Mouse (Mus musculus) liver, postnatal 0 days (tissue): ENCODE measurements at regions not wholly inside any gene's neighbourhood (a gene's known extent, or its start where the extent isn't known, plus 50 kb on each side); places are given as distances from the start of the nearest gene placed in this dataset.
"Not testable (repeated sequence)": the region's sequence is repeated elsewhere in the genome, so short reads cannot be mapped to it uniquely, and the experiment has no call there.

Source experiments
- ATAC-seq: fragments of 200-750 bp; cut with Nextera tagmentation; 2 replicates; pipeline ENCODE4 v1.8.0; 2017; ENCODE audit warnings: mild to moderate bottlenecking, moderate library complexity
- DNase-seq: peaks from one replicate; pipeline ENCODE4 v3.0.0-alpha.2; 2016
- H3K27ac ChIP-seq: fragments of 300-500 bp; sonication (generic); 2 replicates; pipeline ENCODE4 v1.5.1; 2014; ENCODE audit warnings: antibody characterized with exemption, moderate library complexity, mild to moderate bottlenecking, low read depth
- H3K27me3 ChIP-seq: fragments of 300-500 bp; sonication (generic); 2 replicates; pipeline ENCODE4 v1.6.1; 2014; ENCODE audit warnings: low read length, control low read depth, mixed read lengths; ENCODE audit not compliant: insufficient read depth
- H3K36me3 ChIP-seq: fragments of 300-500 bp; sonication (generic); replicated peaks from 2 replicates; pipeline ENCODE4 v1.6.1; 2014; ENCODE audit warnings: mild to moderate bottlenecking, control low read depth, low read length, moderate library complexity, mixed read lengths; ENCODE audit not compliant: insufficient read depth
- H3K4me1 ChIP-seq: fragments of 300-500 bp; sonication (generic); 2 replicates; pipeline ENCODE4 v1.6.1; 2014; ENCODE audit warnings: antibody characterized with exemption, mild to moderate bottlenecking, control low read depth; ENCODE audit not compliant: insufficient read depth
- H3K4me2 ChIP-seq: fragments of 300-500 bp; sonication (generic); 2 replicates; pipeline ENCODE4 v1.6.1; 2014; ENCODE audit warnings: low read depth, mild to moderate bottlenecking, low read length, moderate library complexity, mixed read lengths
- H3K4me3 ChIP-seq: fragments of 300-500 bp; sonication (generic); 2 replicates; pipeline ENCODE4 v1.5.1; 2014; ENCODE audit warnings: low read depth, low read length
- H3K9ac ChIP-seq: fragments of 300-500 bp; sonication (generic); replicated peaks from 2 replicates; pipeline ENCODE4 v1.6.1; 2014; ENCODE audit warnings: mild to moderate bottlenecking, moderate library complexity
- H3K9me3 ChIP-seq: fragments of 300-500 bp; sonication (generic); 2 replicates; pipeline ENCODE4 v1.6.1; 2016; ENCODE audit warnings: mild to moderate bottlenecking, control low read depth, low read length, mixed read lengths
- CTCF ChIP-seq: sonication (generic); IDR thresholded peaks from 2 replicates; pipeline ENCODE4 v1.5.1; 2016; ENCODE audit warnings: antibody characterized with exemption, low read depth
- EP300 ChIP-seq: IDR thresholded peaks from 2 replicates; pipeline ENCODE4 v1.6.1; 2016; ENCODE audit warnings: antibody characterized with exemption, low read depth, mild to moderate bottlenecking
- whole genome bisulfite sequencing: fragments of 180-500 bp; shearing (Covaris S2); extraction: QIAGEN DNeasy Blood & Tissue Kit; methylation state at CpG from one replicate; pipeline ENCODE4 v1.1.7; 2014; ENCODE audit not compliant: insufficient replicate concordance; 5-methylcytosine and 5-hydroxymethylcytosine counted together

GRCm38 (mm10) chr11:94873693-94874092 lies 62.3 kb upstream of the Col1a1 start:
- H3K9me3 ChIP-seq = no peaks in the 10 kb centered on the region
- H3K27ac ChIP-seq = no peak overlapping the region
- ATAC-seq = no peak

GRCm38 (mm10) chr11:94872921-94873320 lies 63.1 kb upstream of the Col1a1 start:
- no peak overlapping the region for H3K4me3 ChIP-seq
- TF ChIP-seq EP300 = no peak
- TF ChIP-seq CTCF = no peak
- WGBS = 2% methylated on average over 19 of the region's 19 CpGs
- ATAC-seq (no peak), DNase-seq (no peak)
- peaks cover 21% of the 10 kb centered on the region for H3K27me3 ChIP-seq
- no peak overlapping the region for H3K27ac ChIP-seq
- no peaks in the 10 kb centered on the region for H3K9me3 ChIP-seq
- 0 out of 2 replicates have a peak overlapping the region, but pooled peaks have one; percentile 7 for H3K4me2 ChIP-seq
- H3K36me3 ChIP-seq = no peaks in the 10 kb centered on the region
- no peak overlapping the region for H3K9ac ChIP-seq
- H3K4me1 ChIP-seq = peaks cover 4% of the 10 kb centered on the region

More at GRCm38 (mm10) chr11:94873693-94874092, 62.3 kb upstream of the Col1a1 start:
- H3K9ac ChIP-seq = no peak overlapping the region
- DNase-seq = no peak
- peaks cover 21% of the 10 kb centered on the region for H3K27me3 ChIP-seq
- 12% methylated on average over 7 of the region's 7 CpGs for WGBS
- TF ChIP-seq EP300 (no peak), CTCF (no peak)
- no peaks in the 10 kb centered on the region for H3K36me3 ChIP-seq
- peaks cover 4% of the 10 kb centered on the region for H3K4me1 ChIP-seq
- H3K4me2 ChIP-seq = no peak overlapping the region
- H3K4me3 ChIP-seq = no peak overlapping the region

- Histone ChIP-seq H3K27me3 (peaks cover 21% of the 10 kb centered on the region), H3K36me3 (no peaks in the 10 kb centered on the region), H3K4me3 (no peak overlapping the region), H3K27ac (no peak overlapping the region), H3K9me3 (no peaks in the 10 kb centered on the region), H3K4me1 (peaks cover 4% of the 10 kb centered on the region), H3K9ac (no peak overlapping the region), H3K4me2 (no peak overlapping the region)
- ATAC-seq (no peak), DNase-seq (peak; percentile 60)
- TF ChIP-seq CTCF = peak; percentile 71
- TF ChIP-seq EP300 = no peak
- 0% methylated on average over 1 of the region's 1 CpGs for WGBS
Measured at GRCm38 (mm10) chr11:94870341-94870740, 65.7 kb upstream of the Col1a1 start.

- not testable (repeated sequence) for H3K9ac ChIP-seq, ATAC-seq, DNase-seq, H3K4me3 ChIP-seq, H3K27ac ChIP-seq, H3K4me1 ChIP-seq, H3K9me3 ChIP-seq, H3K36me3 ChIP-seq, H3K4me2 ChIP-seq
- TF ChIP-seq CTCF = peak; percentile 48
- 28% methylated on average over 4 of the region's 4 CpGs for WGBS
- peaks cover 21% of the 10 kb centered on the region for H3K27me3 ChIP-seq
Measured at GRCm38 (mm10) chr11:94869866-94870265, 66.2 kb upstream of the Col1a1 start.

GRCm38 (mm10) chr11:94866176-94866967 lies 69.7 kb upstream of the Col1a1 start:
- Histone ChIP-seq H3K27me3 (0 out of 2 replicates have a peak, but pooled peaks cover 2% of the 10 kb centered on the region), H3K27ac (no peak overlapping the region), H3K4me3 (no peak overlapping the region), H3K9me3 (no peaks in the 10 kb centered on the region), H3K4me1 (no peaks in the 10 kb centered on the region), H3K36me3 (no peaks in the 10 kb centered on the region), H3K4me2 (no peak overlapping the region), H3K9ac (no peak overlapping the region)
- peak; percentile 79 for DNase-seq
- WGBS = 14% methylated on average over 9 of the region's 9 CpGs
- ATAC-seq = no peak
- peak; percentile 85 for TF ChIP-seq CTCF
- TF ChIP-seq EP300 = no peak

- H3K27me3 ChIP-seq = no peaks in the 10 kb centered on the region
- DNase-seq = no peak
- no peak overlapping the region for H3K27ac ChIP-seq
- H3K36me3 ChIP-seq = no peaks in the 10 kb centered on the region
- no peak overlapping the region for H3K4me3 ChIP-seq
- H3K4me1 ChIP-seq = no peaks in the 10 kb centered on the region
- H3K4me2 ChIP-seq = no peak overlapping the region
- no peak overlapping the region for H3K9ac ChIP-seq
- WGBS = 84% methylated on average over 3 of the region's 3 CpGs
- H3K9me3 ChIP-seq = no peaks in the 10 kb centered on the region
- TF ChIP-seq CTCF (no peak), EP300 (no peak)
- no peak for ATAC-seq
Measured at GRCm38 (mm10) chr11:94850129-94850528, 67.6 kb upstream of the Tmem92 start.
